Mouse (Mus musculus): ENCODE measurements around the gene Gse1.

DNA sequence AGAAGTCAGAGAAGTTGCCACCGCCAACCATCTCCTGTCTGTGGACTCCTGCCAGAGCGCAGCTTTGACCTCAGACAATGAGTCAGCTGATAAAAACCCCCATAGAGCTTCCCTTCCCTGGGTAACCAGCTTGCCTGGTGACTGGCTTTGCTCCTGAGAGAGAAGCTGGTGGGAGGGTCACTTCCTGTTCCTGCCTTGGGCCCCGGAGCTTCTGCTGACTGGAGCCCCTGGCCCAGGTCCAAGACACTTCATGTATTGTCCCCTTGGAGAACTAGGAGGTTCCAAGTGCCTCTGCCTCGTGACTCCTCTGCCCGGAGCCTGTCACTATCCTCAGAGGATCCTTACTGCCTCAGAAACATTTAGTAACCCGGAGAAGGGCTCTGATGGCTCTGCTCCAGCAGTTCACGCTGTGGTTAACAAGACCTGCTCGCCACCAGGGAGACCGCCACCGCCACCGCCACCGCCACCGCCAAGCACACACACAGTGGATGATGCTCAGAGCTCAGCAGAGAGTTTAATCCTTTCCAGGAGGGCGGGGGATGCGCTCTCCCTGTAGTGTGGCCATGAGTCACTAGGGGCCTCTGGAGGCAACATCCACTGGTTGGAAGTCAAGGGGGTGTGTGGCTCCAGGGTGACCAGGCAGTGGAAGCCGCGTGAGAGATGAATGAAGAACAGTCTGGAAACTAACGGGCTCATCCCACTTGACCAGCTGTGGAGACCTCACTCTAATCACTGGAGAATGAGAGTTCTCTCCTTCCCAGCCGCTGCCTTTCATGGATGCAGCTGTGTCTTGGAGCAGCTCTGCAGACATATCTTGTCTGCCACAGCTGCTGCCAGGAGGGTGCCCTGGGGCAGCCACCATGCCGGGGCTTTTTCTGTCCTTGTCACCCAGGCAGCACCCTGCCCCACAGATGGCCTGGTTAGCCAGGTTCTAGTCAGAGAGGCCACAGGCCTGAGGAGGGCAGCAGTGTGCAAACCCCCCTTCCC, 335.9 kb downstream of the Gse1 start:
- no peak for TF ChIP-seq POLR2A (IDR thresholded peaks at IDR 0.05; ENCODE audit: insufficient read depth, low read depth, low read length)
- peak; percentile 51 for TF ChIP-seq CTCF (IDR thresholded peaks at IDR 0.05)

All from heart, adult 2 months (tissue).